Mouse (Mus musculus) myocyte (in vitro differentiated cells): Measurements from ENCODE around the gene Gm4756.

Source experiments
- MAX ChIP-seq: IDR thresholded peaks from one replicate; pipeline ENCODE4 v1.6.1; 2011; ENCODE audit warnings: low read depth, mild to moderate bottlenecking, control low read depth
- MYOD1 ChIP-seq, 3 experiments: IDR thresholded peaks; one replicate each; pipeline ENCODE4 v1.6.1; 2011; ENCODE audit warnings: control low read depth in 2 of 3, low read depth in 2 of 3, mild to moderate bottlenecking in 2 of 3, moderate library complexity in 1 of 3; ENCODE audit not compliant: insufficient read length in 2 of 3, control insufficient read depth in 1 of 3
- POLR2A ChIP-seq: IDR thresholded peaks from one replicate; pipeline ENCODE4 v1.6.1; 2011; ENCODE audit warnings: low read depth, mild to moderate bottlenecking, control low read depth, moderate library complexity; ENCODE audit not compliant: insufficient read length
- POLR2AphosphoS2 ChIP-seq: IDR thresholded peaks from one replicate; pipeline ENCODE4 v1.6.1; 2011; ENCODE audit warnings: low read depth, control low read depth; ENCODE audit not compliant: insufficient read length
- REST ChIP-seq: IDR thresholded peaks from one replicate; pipeline ENCODE4 v1.6.1; 2011; ENCODE audit warnings: mild to moderate bottlenecking, control low read depth, moderate library complexity; ENCODE audit not compliant: insufficient read depth, insufficient read length
- TCF12 ChIP-seq: IDR thresholded peaks from one replicate; pipeline ENCODE4 v1.6.1; 2011; ENCODE audit warnings: mild to moderate bottlenecking, control low read depth; ENCODE audit not compliant: poor library complexity, insufficient read depth, severe bottlenecking

DNA sequence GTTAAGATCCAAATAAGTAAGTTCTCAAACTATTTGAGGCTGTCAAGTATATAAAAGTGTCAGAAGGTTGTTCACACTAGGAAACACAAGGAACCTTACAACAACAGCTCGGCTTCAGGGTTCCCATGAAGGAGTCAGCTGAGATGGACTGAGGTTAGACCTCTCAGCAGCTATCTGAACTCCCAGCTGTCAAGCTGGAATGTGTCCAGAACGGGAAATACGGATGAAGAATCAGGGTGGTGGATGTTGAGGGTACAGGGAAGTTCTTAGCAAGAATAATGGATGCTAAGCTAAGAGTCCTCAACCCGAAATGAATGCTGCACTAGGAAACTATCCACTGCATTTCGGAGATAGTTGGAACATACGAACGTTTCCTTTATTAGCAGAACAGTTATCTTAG, 117.2 kb downstream of the Gm4756 start:
- TF ChIP-seq POLR2A (no peak), POLR2AphosphoS2 (no peak), TCF12 (no peak), MYOD1 (IDR thresholded peaks at IDR 0.05; ENCODE audit: control insufficient read depth in 1 of 3, insufficient read length in 2 of 3, low read depth in 2 of 3) (no peak), MAX (no peak), REST (no peak)
